Mouse (Mus musculus): Measurements from ENCODE around the gene Ate1.

DNA sequence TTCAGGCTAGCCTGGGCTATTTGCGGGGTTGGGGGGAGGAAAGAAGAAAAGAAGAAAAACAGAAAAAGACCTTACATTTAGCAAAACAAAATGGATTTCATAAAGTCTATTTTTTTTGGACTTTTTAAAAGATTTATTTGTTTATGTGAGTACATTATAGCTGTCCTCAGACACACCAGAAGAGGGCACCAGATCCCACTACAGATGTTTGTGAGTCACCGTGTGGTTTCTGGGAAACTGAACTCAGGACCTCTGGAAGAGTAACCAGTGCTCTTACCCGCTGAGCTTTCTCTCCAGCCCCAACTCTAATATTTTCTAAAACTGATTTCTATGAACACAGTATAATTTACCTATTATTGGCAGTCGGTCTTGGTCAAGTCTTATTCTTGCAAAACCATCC lies 15.0 kb upstream of the Ate1 start:
- no peak for TF ChIP-seq POLR2A (IDR thresholded peaks at IDR 0.05; ENCODE audit: insufficient read length, low read depth)
- no peak for TF ChIP-seq TCF12 (IDR thresholded peaks at IDR 0.05; ENCODE audit: insufficient read depth, poor library complexity, severe bottlenecking)
- TF ChIP-seq MAX (IDR thresholded peaks at IDR 0.05; ENCODE audit: low read depth) = no peak
